Mouse (Mus musculus) hindlimb bud, embryonic 11.5 days (tissue): ENCODE data around the gene Kif1c.

Experiments
- DNase-seq: peaks from one replicate; pipeline ENCODE4 v3.0.0-alpha.2; 2012; ENCODE audit warnings: low read depth, low spot score; ENCODE audit errors: extremely low spot score

Gene Kif1c

GRCm38 (mm10) chr11:70699722-70700556 is at the start of gene Kif1c, which contains the start of gene Inca1:
Kif1c (plus strand) TSS chr11:70700548.
Inca1 (minus strand) TSS chr11:70700155.
- DNase-seq, result peak; percentile 71

GRCm38 (mm10) chr11:70651391-70651790 is 49.0 kb upstream of the Kif1c start:
- no peak for DNase-seq

- no peak for DNase-seq
Observed at GRCm38 (mm10) chr11:70652029-70652883, 48.1 kb upstream of the Kif1c start.

GRCm38 (mm10) chr11:70652884-70653344 is 47.4 kb upstream of the Kif1c start:
- DNase-seq, result no peak

- no peak for DNase-seq
Observed at GRCm38 (mm10) chr11:70653345-70654197, 46.8 kb upstream of the Kif1c start.

GRCm38 (mm10) chr11:70654198-70654922 is 46.0 kb upstream of the Kif1c start, which contains the start of gene Pfn1:
Pfn1 (minus strand) TSS chr11:70654644.
- no peak for DNase-seq

GRCm38 (mm10) chr11:70654923-70655570 is 45.3 kb upstream of the Kif1c start:
- no peak for DNase-seq

- no peak for DNase-seq
Observed at GRCm38 (mm10) chr11:70655571-70656455, 44.5 kb upstream of the Kif1c start.

- DNase-seq, result no peak
Observed at GRCm38 (mm10) chr11:70656456-70656927, 43.9 kb upstream of the Kif1c start.

GRCm38 (mm10) chr11:70656964-70657363 is 43.4 kb upstream of the Kif1c start, which contains the start of gene Eno3:
Eno3 (plus strand) TSS chr11:70657202.
- no peak for DNase-seq

- no peak for DNase-seq
Observed at GRCm38 (mm10) chr11:70657573-70657972, 42.8 kb upstream of the Kif1c start.

GRCm38 (mm10) chr11:70657991-70658390 is 42.4 kb upstream of the Kif1c start:
- DNase-seq, result no peak

GRCm38 (mm10) chr11:70658521-70658920 is 41.8 kb upstream of the Kif1c start:
- no peak for DNase-seq

- no peak for DNase-seq
Observed at GRCm38 (mm10) chr11:70658942-70659341, 41.4 kb upstream of the Kif1c start.

GRCm38 (mm10) chr11:70660571-70660970 is 39.8 kb upstream of the Kif1c start:
- no peak for DNase-seq

- no peak for DNase-seq
Observed at GRCm38 (mm10) chr11:70663101-70663500, 37.2 kb upstream of the Kif1c start.

- DNase-seq, result no peak
Observed at GRCm38 (mm10) chr11:70663957-70664356, 36.4 kb upstream of the Kif1c start.

GRCm38 (mm10) chr11:70664741-70665140 is 35.6 kb upstream of the Kif1c start:
- no peak for DNase-seq
